Comparison of ENCODE assay signal across 8 mouse cellular contexts in the genomic region with DNA sequence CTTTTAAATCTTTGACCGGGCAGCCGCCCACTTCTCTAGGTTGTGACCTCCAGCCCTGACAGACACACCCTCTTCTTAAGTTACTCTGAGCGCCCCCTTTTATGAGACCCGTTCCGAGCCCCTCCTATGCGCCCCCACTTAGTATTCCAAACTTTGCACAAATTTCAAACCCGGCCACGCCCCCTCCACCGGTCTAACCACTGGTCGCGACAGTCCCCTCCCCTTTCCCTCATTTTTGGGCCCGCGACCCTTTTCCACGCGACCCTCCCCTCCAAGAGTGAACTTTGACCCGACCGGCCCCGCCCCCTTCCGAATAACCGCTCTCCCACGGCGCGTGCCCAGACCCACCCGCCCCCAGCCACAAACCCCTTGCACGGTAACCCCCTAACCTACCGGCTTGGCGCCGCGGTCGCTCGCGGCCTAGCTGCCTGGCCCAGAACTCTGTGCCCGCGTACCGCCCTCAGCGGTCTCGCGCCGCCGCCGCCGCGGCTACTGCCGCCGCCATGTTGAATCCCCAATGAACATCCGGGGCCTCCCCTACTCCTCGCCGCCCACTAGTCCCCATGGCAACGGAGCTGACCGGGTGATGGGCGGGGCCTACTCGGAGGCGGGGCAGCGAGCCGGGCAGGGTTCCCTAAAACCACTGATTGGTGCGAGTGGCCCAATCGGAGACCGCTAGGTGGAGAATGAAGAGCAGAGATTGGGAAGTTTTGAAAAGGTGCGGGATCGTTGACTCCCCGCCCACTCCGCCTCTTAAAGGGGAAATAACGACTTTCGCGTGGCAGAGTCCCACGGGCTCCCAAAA. TPM values are rescaled to one million over a fixed set of nuclear protein-coding genes. Genes with fewer than 3 reads are reported as not detected.
DNase-seq lines count a peak whose midpoint lies in the region; ATAC-seq lines count a peak whose summit lies in the region.

A gene (minus strand): TSS at position 503 of the 805 bp plus-strand sequence.
A gene (minus strand): TSS at position 544 of the 805 bp plus-strand sequence.

- peak within 1 kb of the TSS; percentile 82 for H3K27ac ChIP-seq in hindbrain, embryonic 11.5 days (ENCODE audit: low read depth, low read length)

- peak; percentile 94 for ATAC-seq in hindbrain, embryonic 11.5 days (ENCODE audit: low FRiP score)

- H3K36me3 ChIP-seq in hindbrain, embryonic 11.5 days (ENCODE audit: control insufficient read depth, insufficient read depth, low read length): no peaks in the 10 kb centered on the region

- under 1% methylated on average over 62 of the region's 66 CpGs for WGBS in hindbrain, embryonic 11.5 days

- peak within 1 kb of the TSS; percentile 77 for H3K4me2 ChIP-seq in hindbrain, embryonic 11.5 days (replicated peaks; ENCODE audit: low read depth, low read length)

- H3K4me3 ChIP-seq in hindbrain, embryonic 11.5 days (ENCODE audit: low read depth, low read length): peak within 1 kb of the TSS; percentile 72

- H3K4me1 ChIP-seq in hindbrain, embryonic 11.5 days (replicated peaks; ENCODE audit: control insufficient read depth, insufficient read depth, low read length): peaks cover 12% of the 10 kb centered on the region

- H3K9me3 ChIP-seq in hindbrain, embryonic 11.5 days (ENCODE audit: control insufficient read depth, low read length): no peaks in the 10 kb centered on the region

- no peaks in the 10 kb centered on the region for H3K27me3 ChIP-seq in hindbrain, embryonic 11.5 days (ENCODE audit: control insufficient read depth, insufficient read depth, low read length)

- peak within 1 kb of the TSS; percentile 74 for H3K9ac ChIP-seq in hindbrain, embryonic 11.5 days (ENCODE audit: low read depth, low read length)

- DNase-seq in MN1 (ENCODE audit: low spot score): peak; percentile 97
- DNase-seq in cerebellum, adult 9-10 months: peak; percentile 100
- DNase-seq in frontal cortex, adult 2 months (ENCODE audit: extremely low spot score in 1 of 2, low spot score in 1 of 2): peak; percentile 98 to 100
- peak; percentile 99 for DNase-seq in hindbrain, embryonic 11.5 days (ENCODE audit: low spot score)
- peak; percentile 99 to 100 for DNase-seq in layer of hippocampus, postnatal 10 days (ENCODE audit: low spot score in 2 of 2)
- peak; percentile 100 for DNase-seq in lung, postnatal 10 days
- DNase-seq in ovary, postnatal 36 days (ENCODE audit: low spot score): peak; percentile 99
- peak; percentile 100 for DNase-seq in thymus, postnatal 25 days

RNA-seq across cellular contexts. Expression of the first gene that starts in this region (rescaled TPM):
- 62.4 and 66.9 TPM in 2 replicates for polyA plus RNA-seq in frontal cortex, adult 2 months (2012; rRNA removed)
- 25.3 and 27.4 TPM in 2 replicates for polyA plus RNA-seq in hindbrain, embryonic 11.5 days (2014; fragmentation: Nextera tagmentation; extraction: Ambion mirVana)
- total RNA-seq in layer of hippocampus, postnatal 10 days (2021): 10 to 100 TPM; 58.4 to 61.9 TPM

RNA-seq across cellular contexts. Expression of the second gene that starts in this region (rescaled TPM):
- polyA plus RNA-seq in frontal cortex, adult 2 months (2012; rRNA removed): 8.7 and 8.8 TPM in 2 replicates
- 30.5 and 32.6 TPM in 2 replicates for polyA plus RNA-seq in hindbrain, embryonic 11.5 days (2014; fragmentation: Nextera tagmentation; extraction: Ambion mirVana)
- total RNA-seq in layer of hippocampus, postnatal 10 days (2021): 10 to 100 TPM; 11.7 to 13.0 TPM

Comparison
In these comparisons a context has a peak if more than half of its experiments do, and no peak if none do; other contexts are left out.
1. Peak in every context shown above with its lines: DNase-seq, ATAC-seq, H3K4me3 ChIP-seq and H3K27ac ChIP-seq.